Mouse (Mus musculus) intestine, postnatal 0 days (tissue): ENCODE data around the gene Chmp1a. TPM values are rescaled to one million over a fixed set of nuclear protein-coding genes. Genes with fewer than 3 reads are reported as not detected.

Source experiments
- ATAC-seq: fragments of 200-750 bp; cut with Nextera tagmentation; 2 replicates; pipeline ENCODE4 v1.8.0; 2017; ENCODE audit warnings: mild to moderate bottlenecking, moderate TSS enrichment, moderate library complexity
- H3K27ac ChIP-seq: fragments of 300-500 bp; sonication (generic); 2 replicates; pipeline ENCODE4 v1.5.1; 2014; ENCODE audit warnings: mild to moderate bottlenecking, low read depth, low read length, moderate library complexity
- H3K27me3 ChIP-seq: fragments of 300-500 bp; sonication (generic); replicated peaks from 2 replicates; pipeline ENCODE4 v1.6.1; 2014; ENCODE audit warnings: low read length, mixed read lengths; ENCODE audit not compliant: control insufficient read depth, insufficient read depth
- H3K36me3 ChIP-seq: fragments of 300-500 bp; sonication (generic); 2 replicates; pipeline ENCODE4 v1.6.1; 2014; ENCODE audit warnings: mild to moderate bottlenecking, moderate library complexity; ENCODE audit not compliant: control insufficient read depth, insufficient read depth
- H3K4me1 ChIP-seq: fragments of 300-500 bp; sonication (generic); replicated peaks from 2 replicates; pipeline ENCODE4 v1.6.1; 2014; ENCODE audit warnings: antibody characterized with exemption, low read length, mixed read lengths; ENCODE audit not compliant: control insufficient read depth, insufficient read depth
- H3K4me2 ChIP-seq: fragments of 300-500 bp; sonication (generic); replicated peaks from 2 replicates; pipeline ENCODE4 v1.6.1; 2014; ENCODE audit warnings: low read depth, mild to moderate bottlenecking, moderate library complexity
- H3K4me3 ChIP-seq: fragments of 300-500 bp; sonication (generic); 2 replicates; pipeline ENCODE4 v1.5.1; 2014; ENCODE audit warnings: low read depth, low read length
- H3K9ac ChIP-seq: fragments of 300-500 bp; sonication (generic); 2 replicates; pipeline ENCODE4 v1.6.1; 2014; ENCODE audit warnings: mild to moderate bottlenecking, low read depth, low read length
- H3K9me3 ChIP-seq: fragments of 300-500 bp; sonication (generic); 2 replicates; pipeline ENCODE4 v1.6.1; 2016; ENCODE audit warnings: mixed run types; ENCODE audit not compliant: control insufficient read depth
- CTCF ChIP-seq: sonication (generic); IDR thresholded peaks from 2 replicates; pipeline ENCODE4 v1.5.1; 2016; ENCODE audit warnings: low read depth, mild to moderate bottlenecking, control low read depth, antibody characterized with exemption, moderate library complexity
- WGBS: fragments of 180-500 bp; shearing (Covaris S2); extraction: QIAGEN DNeasy Blood & Tissue Kit; methylation state at CpG from one replicate; pipeline ENCODE4 v1.1.7; 2014; 5-methylcytosine and 5-hydroxymethylcytosine counted together
- polyA plus RNA-seq: library from polyadenylated mRNA; unstranded; fragments of >200 nt; fragmentation: Nextera tagmentation; extraction: Ambion mirVana; gene quantifications from 2 replicates; pipeline ENCODE4 v1.2.1, GENCODE M21; 2015

The Chmp1a gene
- polyA plus RNA-seq, 1 experiment from 2014 or later, result 203 TPM

- Histone ChIP-seq H3K4me1 (no peaks in the 10 kb centered on the region), H3K9ac (no peak overlapping the region), H3K9me3 (no peaks in the 10 kb centered on the region), H3K4me3 (no peak overlapping the region), H3K4me2 (no peak overlapping the region), H3K27ac (no peak overlapping the region), H3K36me3 (peaks cover 58% of the 10 kb centered on the region), H3K27me3 (no peaks in the 10 kb centered on the region)
- 94% methylated on average over 4 of the region's 4 CpGs for WGBS
- TF ChIP-seq CTCF, result no peak
- no peak for ATAC-seq
Measured at GRCm38 (mm10) chr8:123244382-123244781, 31.8 kb upstream of the Chmp1a start.

- Histone ChIP-seq H3K9me3 (no peaks in the 10 kb centered on the region), H3K27ac (no peak overlapping the region), H3K27me3 (no peaks in the 10 kb centered on the region), H3K4me1 (no peaks in the 10 kb centered on the region), H3K9ac (no peak overlapping the region), H3K4me3 (no peak overlapping the region), H3K4me2 (no peak overlapping the region), H3K36me3 (peaks cover 45% of the 10 kb centered on the region)
- 68% methylated on average over 11 of the region's 11 CpGs for WGBS
- TF ChIP-seq CTCF, result peak; percentile 52
- no peak for ATAC-seq
Measured at GRCm38 (mm10) chr8:123243053-123243452, 30.5 kb upstream of the Chmp1a start.

GRCm38 (mm10) chr8:123242107-123242923 lies 29.8 kb upstream of the Chmp1a start:
- Histone ChIP-seq H3K4me2 (no peak overlapping the region), H3K9ac (no peak overlapping the region), H3K36me3 (peaks cover 37% of the 10 kb centered on the region), H3K4me1 (no peaks in the 10 kb centered on the region), H3K4me3 (no peak overlapping the region), H3K27me3 (no peaks in the 10 kb centered on the region), H3K9me3 (no peaks in the 10 kb centered on the region), H3K27ac (no peak overlapping the region)
- ATAC-seq, result no peak
- TF ChIP-seq CTCF, result no peak
- 78% methylated on average over 7 of the region's 7 CpGs for WGBS

- H3K27me3 ChIP-seq, result 0 out of 2 replicates have a peak, but pooled peaks cover 4% of the 10 kb centered on the region
- H3K4me1 ChIP-seq, result 0 out of 2 replicates have a peak, but pooled peaks cover 8% of the 10 kb centered on the region
- H3K4me3 ChIP-seq, result no peak overlapping the region
- ATAC-seq, result no peak
- H3K9ac ChIP-seq, result no peak overlapping the region
- no peak overlapping the region for H3K4me2 ChIP-seq
- no peak for TF ChIP-seq CTCF
- no peaks in the 10 kb centered on the region for H3K9me3 ChIP-seq
- H3K36me3 ChIP-seq, result peaks cover 15% of the 10 kb centered on the region; the same call in 1 of the 2 replicates
- WGBS, result 91% methylated on average over 10 of the region's 10 CpGs
- no peak overlapping the region for H3K27ac ChIP-seq
Measured at GRCm38 (mm10) chr8:123239398-123239797, 26.8 kb upstream of the Chmp1a start.

- Histone ChIP-seq H3K9me3 (no peaks in the 10 kb centered on the region), H3K4me2 (peak within 1 kb of the TSS; percentile 98), H3K36me3 (0 out of 2 replicates have a peak, but pooled peaks cover 4% of the 10 kb centered on the region), H3K9ac (peak within 1 kb of the TSS; percentile 55), H3K27ac (peak within 1 kb of the TSS; percentile 41), H3K4me1 (0 out of 2 replicates have a peak, but pooled peaks cover 8% of the 10 kb centered on the region), H3K27me3 (0 out of 2 replicates have a peak, but pooled peaks cover 4% of the 10 kb centered on the region), H3K4me3 (peak within 1 kb of the TSS; percentile 82)
- WGBS, result 1% methylated on average over 57 of the region's 57 CpGs
- TF ChIP-seq CTCF, result peak; percentile 70
- peak; percentile 83 for ATAC-seq
Measured at GRCm38 (mm10) chr8:123235520-123236497, 23.2 kb upstream of the Chmp1a start, which contains the start of gene Spata2l. Gene Spata2l (minus strand): TSS chr8:123236233.
